Mouse (Mus musculus): Measurements from ENCODE around the gene Chmp2b.

Gene Chmp2b

GRCm38 (mm10) chr16:65526004-65526403, 36.5 kb downstream of the Chmp2b start:
- no peak for DNase-seq (ENCODE audit: low spot score)

- no peak for DNase-seq (ENCODE audit: low spot score)
Measured at GRCm38 (mm10) chr16:65520211-65520610, 42.3 kb downstream of the Chmp2b start, which contains the start of gene Pou1f1. Gene Pou1f1 (plus strand): TSS chr16:65520511.

- DNase-seq (ENCODE audit: low spot score), result no peak
Measured at GRCm38 (mm10) chr16:65514223-65514622, 48.3 kb downstream of the Chmp2b start.

GRCm38 (mm10) chr16:65497049-65497448, 65.5 kb downstream of the Chmp2b start:
- no peak for DNase-seq (ENCODE audit: low spot score)

- DNase-seq (ENCODE audit: low spot score), result no peak
Measured at GRCm38 (mm10) chr16:65496030-65496429, 66.5 kb downstream of the Chmp2b start.

Data from ovary, postnatal 10 days (tissue).